21 mouse cellular contexts compared by ENCODE assay signal in genomic region chr11:87555106-87555703, GRCm38 (mm10). TPM values are rescaled to one million over a fixed set of nuclear protein-coding genes. Genes with fewer than 3 reads are reported as not detected.
A peak's percentile ranks its signal among the peaks of the same experiment; 100 is the strongest.
DNase-seq lines count a peak whose midpoint lies in the region; ATAC-seq lines count a peak whose summit lies in the region.
"Had no signal": no experiment of that assay in that cellular context is flagged by ENCODE, and none has a peak within 500 bp of the region (broad histone marks: within the 10 kb centered on the region; RNA-seq: fewer than 3 reads in every experiment).

No protein-coding gene starts in this region.

- no peaks in the 10 kb centered on the region for H3K9me3 ChIP-seq in heart, embryonic 12.5 days (replicated peaks)
- H3K9me3 ChIP-seq in lung, embryonic 15.5 days, result no peaks in the 10 kb centered on the region
- H3K9me3 ChIP-seq in embryonic facial prominence, embryonic 14.5 days (ENCODE audit: control insufficient read depth, low read length), result no peaks in the 10 kb centered on the region
- no peaks in the 10 kb centered on the region for H3K9me3 ChIP-seq in midbrain, embryonic 13.5 days
- H3K9me3 ChIP-seq: limb, embryonic 12.5 days; midbrain, embryonic 15.5 days; neural tube, embryonic 12.5 days had no signal

- no peaks in the 10 kb centered on the region for H3K27me3 ChIP-seq in heart, embryonic 12.5 days (replicated peaks)
- no peaks in the 10 kb centered on the region for H3K27me3 ChIP-seq in lung, embryonic 15.5 days
- H3K27me3 ChIP-seq in embryonic facial prominence, embryonic 14.5 days (replicated peaks; ENCODE audit: control insufficient read depth, insufficient read depth, low read length), result no peaks in the 10 kb centered on the region
- H3K27me3 ChIP-seq in midbrain, embryonic 13.5 days, result no peaks in the 10 kb centered on the region
- H3K27me3 ChIP-seq: limb, embryonic 12.5 days; midbrain, embryonic 15.5 days; neural tube, embryonic 12.5 days had no signal

- H3K4me3 ChIP-seq in heart, embryonic 12.5 days, result no peak overlapping the region
- H3K4me3 ChIP-seq in lung, embryonic 15.5 days, result no peak overlapping the region
- no peak overlapping the region for H3K4me3 ChIP-seq in embryonic facial prominence, embryonic 14.5 days (ENCODE audit: low read depth, low read length)
- H3K4me3 ChIP-seq in midbrain, embryonic 13.5 days (replicated peaks), result no peak overlapping the region
- H3K4me3 ChIP-seq: erythroblast, embryonic 14.5 days; limb, embryonic 12.5 days; midbrain, embryonic 15.5 days; neural tube, embryonic 12.5 days had no signal

- no peak overlapping the region for H3K9ac ChIP-seq in heart, embryonic 12.5 days
- H3K9ac ChIP-seq in lung, embryonic 15.5 days, result no peak overlapping the region
- no peak overlapping the region for H3K9ac ChIP-seq in embryonic facial prominence, embryonic 14.5 days (ENCODE audit: low read depth, low read length)
- H3K9ac ChIP-seq in midbrain, embryonic 13.5 days (replicated peaks), result no peak overlapping the region
- H3K9ac ChIP-seq: forebrain, postnatal 0 days; limb, embryonic 12.5 days; midbrain, embryonic 15.5 days; neural tube, embryonic 12.5 days had no signal

- no peaks in the 10 kb centered on the region for H3K36me3 ChIP-seq in heart, embryonic 12.5 days
- H3K36me3 ChIP-seq in lung, embryonic 15.5 days, result no peaks in the 10 kb centered on the region
- no peaks in the 10 kb centered on the region for H3K36me3 ChIP-seq in embryonic facial prominence, embryonic 14.5 days (ENCODE audit: control insufficient read depth, insufficient read depth, low read length)
- H3K36me3 ChIP-seq in midbrain, embryonic 13.5 days, result no peaks in the 10 kb centered on the region
- H3K36me3 ChIP-seq: limb, embryonic 12.5 days; midbrain, embryonic 15.5 days; neural tube, embryonic 12.5 days had no signal

- WGBS in heart, embryonic 12.5 days, result 28% methylated on average over 2 of the region's 2 CpGs
- 11% methylated on average over 2 of the region's 2 CpGs for WGBS in lung, embryonic 15.5 days
- WGBS in embryonic facial prominence, embryonic 14.5 days, result 37% methylated on average over 2 of the region's 2 CpGs
- 24% methylated on average over 2 of the region's 2 CpGs for WGBS in midbrain, embryonic 13.5 days

- H3K27ac ChIP-seq in heart, embryonic 12.5 days (ENCODE audit: poor library complexity, severe bottlenecking), result peak overlapping the region; percentile 71; the same call in 1 of the 2 replicates
- H3K27ac ChIP-seq in lung, embryonic 15.5 days, result peak overlapping the region; percentile 58
- peak overlapping the region; percentile 2; the same call in 1 of the 2 replicates for H3K27ac ChIP-seq in embryonic facial prominence, embryonic 14.5 days (replicated peaks; ENCODE audit: low read depth, low read length)
- no peak overlapping the region for H3K27ac ChIP-seq in midbrain, embryonic 13.5 days
- H3K27ac ChIP-seq: limb, embryonic 12.5 days; macrophage; midbrain, embryonic 15.5 days; neural tube, embryonic 12.5 days had no signal

- ATAC-seq in heart, embryonic 12.5 days (ENCODE audit: insufficient number of reproducible peaks, low FRiP score), result peak; percentile 55; the same call in 1 of the 2 replicates
- ATAC-seq in lung, embryonic 15.5 days (ENCODE audit: borderline replicate concordance, extremely low read depth, low FRiP score, low TSS enrichment), result peak; percentile 73; the same call in 1 of the 2 replicates
- ATAC-seq in embryonic facial prominence, embryonic 14.5 days (ENCODE audit: low read depth), result peak; percentile 76; the same call in 1 of the 2 replicates
- ATAC-seq in midbrain, embryonic 13.5 days, result no peak
- ATAC-seq: CD4-positive, CD25-positive, alpha-beta regulatory T cell, adult 4 months; forebrain, postnatal 0 days; inflammation-experienced regulatory T-cells, adult 6 months; midbrain, embryonic 15.5 days had no signal

- H3K4me1 ChIP-seq in heart, embryonic 12.5 days (replicated peaks), result peaks cover 16% of the 10 kb centered on the region
- H3K4me1 ChIP-seq in lung, embryonic 15.5 days, result peaks cover 15% of the 10 kb centered on the region
- H3K4me1 ChIP-seq in embryonic facial prominence, embryonic 14.5 days (ENCODE audit: control insufficient read depth, insufficient read depth, low read length), result peaks cover 13% of the 10 kb centered on the region; the same call in 1 of the 2 replicates
- H3K4me1 ChIP-seq in midbrain, embryonic 13.5 days (replicated peaks), result no peaks in the 10 kb centered on the region
- H3K4me1 ChIP-seq: limb, embryonic 12.5 days; midbrain, embryonic 15.5 days; neural tube, embryonic 12.5 days had no signal

- no peak for DNase-seq in heart, postnatal 4 days
- no peak for DNase-seq in lung, adult 18-20 months
- peak; percentile 68 for DNase-seq in embryonic facial prominence, embryonic 14.5 days (ENCODE audit: low spot score)
- DNase-seq in testis, postnatal 14 days (ENCODE audit: low spot score), result peak; percentile 27
- DNase-seq: adrenal gland, adult 8-10 months; forebrain, postnatal 0 days; gastrocnemius, postnatal 25 days; kidney, postnatal 25 days; layer of hippocampus, postnatal 36 days; right cerebral cortex, adult 18-20 months; thymus, postnatal 25 days had no signal

- no peak overlapping the region for H3K4me2 ChIP-seq in heart, embryonic 12.5 days
- H3K4me2 ChIP-seq in lung, embryonic 15.5 days, result no peak overlapping the region
- H3K4me2 ChIP-seq in embryonic facial prominence, embryonic 14.5 days (ENCODE audit: low read depth, low read length), result no peak overlapping the region
- no peak overlapping the region for H3K4me2 ChIP-seq in midbrain, embryonic 13.5 days (replicated peaks)
- H3K4me2 ChIP-seq: limb, embryonic 12.5 days; midbrain, embryonic 15.5 days; neural tube, embryonic 12.5 days had no signal

RNA-seq across cellular contexts. Expression of gene Gm11492, which starts 11.2 kb away (rescaled TPM):
- not detected in 2 replicates for polyA plus RNA-seq in heart, embryonic 12.5 days (2016; fragmentation: Nextera tagmentation; extraction: Ambion mirVana)
- total RNA-seq in heart, postnatal 4 days (2021), result not detected
- not detected in 2 replicates for polyA plus RNA-seq in lung, embryonic 15.5 days (2015; fragmentation: Nextera tagmentation; extraction: Ambion mirVana)
- not detected in 2 replicates for polyA plus RNA-seq in embryonic facial prominence, embryonic 14.5 days (2014; fragmentation: Nextera tagmentation; extraction: Ambion mirVana)
- not detected in 2 replicates for polyA plus RNA-seq in midbrain, embryonic 13.5 days (2015; fragmentation: Nextera tagmentation; extraction: Ambion mirVana)
- total RNA-seq: adrenal gland, adult 8-10 months; forebrain, postnatal 0 days; gastrocnemius, postnatal 25 days; layer of hippocampus, postnatal 36 days had no signal
- polyA plus RNA-seq: CD4-positive, CD25-positive, alpha-beta regulatory T cell, adult 4 months; erythroblast, embryonic 14.5 days; forebrain, postnatal 0 days; inflammation-experienced regulatory T-cells, adult 6 months; limb, embryonic 12.5 days; macrophage; midbrain, embryonic 15.5 days; neural tube, embryonic 12.5 days had no signal

RNA-seq across cellular contexts. Expression of gene Sept4, which starts 13.5 kb away (rescaled TPM):
- polyA plus RNA-seq in heart, embryonic 12.5 days (2016; fragmentation: Nextera tagmentation; extraction: Ambion mirVana), result 10.5 and 11.6 TPM in 2 replicates
- 10 to 100 TPM; 65.4 to 68.6 TPM for total RNA-seq in heart, postnatal 4 days (2021)
- 76.8 and 85.6 TPM in 2 replicates for polyA plus RNA-seq in lung, embryonic 15.5 days (2015; fragmentation: Nextera tagmentation; extraction: Ambion mirVana)
- 40.1 and 42.2 TPM in 2 replicates for polyA plus RNA-seq in embryonic facial prominence, embryonic 14.5 days (2014; fragmentation: Nextera tagmentation; extraction: Ambion mirVana)
- polyA plus RNA-seq in midbrain, embryonic 13.5 days (2015; fragmentation: Nextera tagmentation; extraction: Ambion mirVana), result 17.8 and 18.0 TPM in 2 replicates
- polyA plus RNA-seq: macrophage had no signal

RNA-seq across cellular contexts. Expression of gene Mtmr4, which starts 36.8 kb away (rescaled TPM):
- polyA plus RNA-seq in heart, embryonic 12.5 days (2016; fragmentation: Nextera tagmentation; extraction: Ambion mirVana), result 21.9 and 27.3 TPM in 2 replicates
- total RNA-seq in heart, postnatal 4 days (2021), result 10 to 100 TPM; 15.2 TPM
- 34.8 and 34.9 TPM in 2 replicates for polyA plus RNA-seq in lung, embryonic 15.5 days (2015; fragmentation: Nextera tagmentation; extraction: Ambion mirVana)
- polyA plus RNA-seq in embryonic facial prominence, embryonic 14.5 days (2014; fragmentation: Nextera tagmentation; extraction: Ambion mirVana), result 33.2 and 34.3 TPM in 2 replicates
- 61.8 and 66.6 TPM in 2 replicates for polyA plus RNA-seq in midbrain, embryonic 13.5 days (2015; fragmentation: Nextera tagmentation; extraction: Ambion mirVana)

Comparison
In these comparisons a context has a peak if more than half of its experiments do, and no peak if none do; other contexts are left out.
1. DNase-seq: peak in embryonic facial prominence, embryonic 14.5 days (single experiment) and testis, postnatal 14 days (single experiment); none in heart, postnatal 4 days (single experiment) and lung, adult 18-20 months (0 of 2).